Mouse (Mus musculus) testis, postnatal 14 days (tissue): ENCODE results near the gene Tmod4.

Source experiments
- DNase-seq: peaks from one replicate; pipeline ENCODE4 v3.0.0; 2021; ENCODE audit warnings: low spot score

Tmod4 gene

GRCm38 (mm10) chr3:95136336-95136735 lies 12.1 kb downstream of the Tmod4 start:
- no peak for DNase-seq

GRCm38 (mm10) chr3:95139586-95140288 lies 15.5 kb downstream of the Tmod4 start:
- DNase-seq = peak; percentile 52

- DNase-seq = no peak
These were observed 16.0 kb downstream of the Tmod4 start for GRCm38 (mm10) chr3:95140289-95140595.

GRCm38 (mm10) chr3:95140795-95141194 lies 16.5 kb downstream of the Tmod4 start:
- no peak for DNase-seq

- DNase-seq = no peak
These were observed 17.2 kb downstream of the Tmod4 start for GRCm38 (mm10) chr3:95141474-95141873.

- DNase-seq = no peak
These were observed 17.8 kb downstream of the Tmod4 start, which contains the start of gene Tnfaip8l2 for GRCm38 (mm10) chr3:95141952-95142616. TSS of gene Tnfaip8l2 (minus strand) at chr3:95142360.

GRCm38 (mm10) chr3:95142617-95143011 lies 18.3 kb downstream of the Tmod4 start:
- DNase-seq = peak; percentile 75

- DNase-seq = no peak
These were observed 23.6 kb downstream of the Tmod4 start for GRCm38 (mm10) chr3:95147924-95148323.

- DNase-seq = no peak
These were observed 29.6 kb downstream of the Tmod4 start for GRCm38 (mm10) chr3:95153874-95154273.

- no peak for DNase-seq
These were observed 35.3 kb downstream of the Tmod4 start for GRCm38 (mm10) chr3:95159511-95159986.

- DNase-seq = peak; percentile 90
These were observed 36.0 kb downstream of the Tmod4 start, which contains the start of gene Sema6c for GRCm38 (mm10) chr3:95159987-95160963. TSS of gene Sema6c (plus strand) at chr3:95160457.

GRCm38 (mm10) chr3:95161041-95161551 lies 36.8 kb downstream of the Tmod4 start:
- DNase-seq = no peak

GRCm38 (mm10) chr3:95161618-95162344 lies 37.5 kb downstream of the Tmod4 start:
- no peak for DNase-seq

- no peak for DNase-seq
These were observed 38.0 kb downstream of the Tmod4 start for GRCm38 (mm10) chr3:95162345-95162628.

- no peak for DNase-seq
These were observed 39.4 kb downstream of the Tmod4 start for GRCm38 (mm10) chr3:95163419-95164255.

- DNase-seq = no peak
These were observed 39.9 kb downstream of the Tmod4 start for GRCm38 (mm10) chr3:95164256-95164550.

- DNase-seq = no peak
These were observed 40.6 kb downstream of the Tmod4 start for GRCm38 (mm10) chr3:95164840-95165239.

GRCm38 (mm10) chr3:95169996-95170395 lies 45.7 kb downstream of the Tmod4 start:
- DNase-seq = no peak

- no peak for DNase-seq
These were observed 46.8 kb downstream of the Tmod4 start for GRCm38 (mm10) chr3:95171105-95171504.

- peak; percentile 80 for DNase-seq
These were observed 48.4 kb downstream of the Tmod4 start for GRCm38 (mm10) chr3:95172526-95173255.
